Mouse (Mus musculus): ENCODE data around the gene Elk4. TPM values are rescaled to one million over a fixed set of nuclear protein-coding genes. Genes with fewer than 3 reads are reported as not detected.

Elk4 gene
- polyA plus RNA-seq, 1 experiment from 2014 or later = 17.1 TPM

GRCm38 (mm10) chr1:132006721-132007120 is 686 bp upstream of the Elk4 start:
- DNase-seq = no peak
- Histone ChIP-seq H3K4me3 (replicated peaks; ENCODE audit: low read depth, low read length) (peak overlapping the region; percentile 84), H3K36me3 (ENCODE audit: control insufficient read depth, insufficient read depth, low read length) (no peaks in the 10 kb centered on the region), H3K27ac (replicated peaks; ENCODE audit: low read depth, low read length) (peak overlapping the region; percentile 98; the same call in 1 of the 2 replicates), H3K9ac (replicated peaks; ENCODE audit: low read length) (0 out of 2 replicates have a peak overlapping the region, but pooled peaks have one; percentile 2), H3K27me3 (ENCODE audit: control insufficient read depth, insufficient read depth, low read length) (no peaks in the 10 kb centered on the region), H3K4me2 (ENCODE audit: low read length) (peak overlapping the region; percentile 82), H3K4me1 (ENCODE audit: control insufficient read depth, insufficient read depth, low read length) (peaks cover 17% of the 10 kb centered on the region), H3K9me3 (ENCODE audit: control insufficient read depth, low read length) (no peaks in the 10 kb centered on the region)
- WGBS = 40% methylated on average over 5 of the region's 5 CpGs
- no peak for ATAC-seq (ENCODE audit: low FRiP score, low TSS enrichment)

GRCm38 (mm10) chr1:132007828-132008827 is 721 bp downstream of the Elk4 start:
- Histone ChIP-seq H3K4me1 (ENCODE audit: control insufficient read depth, insufficient read depth, low read length) (peaks cover 17% of the 10 kb centered on the region), H3K4me2 (ENCODE audit: low read length) (peak overlapping the region; percentile 82), H3K9me3 (ENCODE audit: control insufficient read depth, low read length) (no peaks in the 10 kb centered on the region), H3K27me3 (ENCODE audit: control insufficient read depth, insufficient read depth, low read length) (no peaks in the 10 kb centered on the region), H3K27ac (replicated peaks; ENCODE audit: low read depth, low read length) (peak overlapping the region; percentile 98), H3K9ac (replicated peaks; ENCODE audit: low read length) (peak overlapping the region; percentile 91), H3K4me3 (replicated peaks; ENCODE audit: low read depth, low read length) (peak overlapping the region; percentile 84), H3K36me3 (ENCODE audit: control insufficient read depth, insufficient read depth, low read length) (no peaks in the 10 kb centered on the region)
- peak; percentile 92 for DNase-seq
- under 1% methylated on average over 70 of the region's 72 CpGs for WGBS
- ATAC-seq (ENCODE audit: low FRiP score, low TSS enrichment) = peak; percentile 92

GRCm38 (mm10) chr1:132008881-132009644 is 1.7 kb downstream of the Elk4 start:
- H3K4me2 ChIP-seq (ENCODE audit: low read length) = peak overlapping the region; percentile 82
- DNase-seq (peak; percentile 6), ATAC-seq (ENCODE audit: low FRiP score, low TSS enrichment) (no peak)
- H3K9ac ChIP-seq (replicated peaks; ENCODE audit: low read length) = peak overlapping the region; percentile 91; the same call in 1 of the 2 replicates
- H3K9me3 ChIP-seq (ENCODE audit: control insufficient read depth, low read length) = no peaks in the 10 kb centered on the region
- WGBS = 38% methylated on average over 8 of the region's 8 CpGs
- no peak overlapping the region for H3K27ac ChIP-seq (replicated peaks; ENCODE audit: low read depth, low read length)
- H3K4me3 ChIP-seq (replicated peaks; ENCODE audit: low read depth, low read length) = peak overlapping the region; percentile 84
- H3K4me1 ChIP-seq (ENCODE audit: control insufficient read depth, insufficient read depth, low read length) = peaks cover 17% of the 10 kb centered on the region
- H3K27me3 ChIP-seq (ENCODE audit: control insufficient read depth, insufficient read depth, low read length) = no peaks in the 10 kb centered on the region
- no peaks in the 10 kb centered on the region for H3K36me3 ChIP-seq (ENCODE audit: control insufficient read depth, insufficient read depth, low read length)

- no peaks in the 10 kb centered on the region for H3K27me3 ChIP-seq (ENCODE audit: control insufficient read depth, insufficient read depth, low read length)
- peaks cover 17% of the 10 kb centered on the region for H3K4me1 ChIP-seq (ENCODE audit: control insufficient read depth, insufficient read depth, low read length)
- 0 out of 2 replicates have a peak, but pooled peaks cover 10% of the 10 kb centered on the region for H3K36me3 ChIP-seq (ENCODE audit: control insufficient read depth, insufficient read depth, low read length)
- no peak overlapping the region for H3K27ac ChIP-seq (replicated peaks; ENCODE audit: low read depth, low read length)
- WGBS = 92% methylated on average over 17 of the region's 17 CpGs
- ATAC-seq (ENCODE audit: low FRiP score, low TSS enrichment) = no peak
- no peak overlapping the region for H3K4me3 ChIP-seq (replicated peaks; ENCODE audit: low read depth, low read length)
- no peak for DNase-seq
- H3K4me2 ChIP-seq (ENCODE audit: low read length) = no peak overlapping the region
- H3K9me3 ChIP-seq (ENCODE audit: control insufficient read depth, low read length) = no peaks in the 10 kb centered on the region
- H3K9ac ChIP-seq (replicated peaks; ENCODE audit: low read length) = no peak overlapping the region
These were observed 3.5 kb downstream of the Elk4 start for GRCm38 (mm10) chr1:132010632-132011501.

- Histone ChIP-seq H3K4me2 (ENCODE audit: low read length) (no peak overlapping the region), H3K9ac (replicated peaks; ENCODE audit: low read length) (no peak overlapping the region), H3K4me1 (ENCODE audit: control insufficient read depth, insufficient read depth, low read length) (peaks cover 14% of the 10 kb centered on the region), H3K36me3 (ENCODE audit: control insufficient read depth, insufficient read depth, low read length) (0 out of 2 replicates have a peak, but pooled peaks cover 11% of the 10 kb centered on the region), H3K27me3 (ENCODE audit: control insufficient read depth, insufficient read depth, low read length) (no peaks in the 10 kb centered on the region), H3K9me3 (ENCODE audit: control insufficient read depth, low read length) (no peaks in the 10 kb centered on the region), H3K27ac (replicated peaks; ENCODE audit: low read depth, low read length) (no peak overlapping the region), H3K4me3 (replicated peaks; ENCODE audit: low read depth, low read length) (no peak overlapping the region)
- 87% methylated on average over 2 of the region's 2 CpGs for WGBS
- no peak for ATAC-seq (ENCODE audit: low FRiP score, low TSS enrichment)
- DNase-seq = no peak
These were observed 4.4 kb downstream of the Elk4 start for GRCm38 (mm10) chr1:132011785-132012184.

- ATAC-seq (ENCODE audit: low FRiP score, low TSS enrichment) (no peak), DNase-seq (no peak)
- peaks cover 19% of the 10 kb centered on the region for H3K36me3 ChIP-seq (ENCODE audit: control insufficient read depth, insufficient read depth, low read length)
- H3K4me2 ChIP-seq (ENCODE audit: low read length) = no peak overlapping the region
- H3K9ac ChIP-seq (replicated peaks; ENCODE audit: low read length) = no peak overlapping the region
- 85% methylated on average over 8 of the region's 8 CpGs for WGBS
- H3K4me1 ChIP-seq (ENCODE audit: control insufficient read depth, insufficient read depth, low read length) = peaks cover 12% of the 10 kb centered on the region
- no peaks in the 10 kb centered on the region for H3K27me3 ChIP-seq (ENCODE audit: control insufficient read depth, insufficient read depth, low read length)
- no peak overlapping the region for H3K4me3 ChIP-seq (replicated peaks; ENCODE audit: low read depth, low read length)
- H3K9me3 ChIP-seq (ENCODE audit: control insufficient read depth, low read length) = no peaks in the 10 kb centered on the region
- H3K27ac ChIP-seq (replicated peaks; ENCODE audit: low read depth, low read length) = no peak overlapping the region
These were observed 5.5 kb downstream of the Elk4 start for GRCm38 (mm10) chr1:132012861-132013260.

- no peak overlapping the region for H3K4me2 ChIP-seq (ENCODE audit: low read length)
- no peak overlapping the region for H3K9ac ChIP-seq (replicated peaks; ENCODE audit: low read length)
- H3K27me3 ChIP-seq (ENCODE audit: control insufficient read depth, insufficient read depth, low read length) = no peaks in the 10 kb centered on the region
- peaks cover 38% of the 10 kb centered on the region for H3K36me3 ChIP-seq (ENCODE audit: control insufficient read depth, insufficient read depth, low read length)
- ATAC-seq (ENCODE audit: low FRiP score, low TSS enrichment) (no peak), DNase-seq (no peak)
- WGBS = 94% methylated on average over 1 of the region's 1 CpGs
- H3K4me1 ChIP-seq (ENCODE audit: control insufficient read depth, insufficient read depth, low read length) = no peaks in the 10 kb centered on the region
- no peak overlapping the region for H3K4me3 ChIP-seq (replicated peaks; ENCODE audit: low read depth, low read length)
- no peaks in the 10 kb centered on the region for H3K9me3 ChIP-seq (ENCODE audit: control insufficient read depth, low read length)
- H3K27ac ChIP-seq (replicated peaks; ENCODE audit: low read depth, low read length) = no peak overlapping the region
These were observed 7.4 kb downstream of the Elk4 start for GRCm38 (mm10) chr1:132014800-132015199.

GRCm38 (mm10) chr1:132016691-132017090 is 9.3 kb downstream of the Elk4 start:
- ATAC-seq (ENCODE audit: low FRiP score, low TSS enrichment) = no peak
- Histone ChIP-seq H3K27ac (replicated peaks; ENCODE audit: low read depth, low read length) (no peak overlapping the region), H3K9ac (replicated peaks; ENCODE audit: low read length) (no peak overlapping the region), H3K4me2 (ENCODE audit: low read length) (no peak overlapping the region), H3K4me3 (replicated peaks; ENCODE audit: low read depth, low read length) (no peak overlapping the region), H3K36me3 (ENCODE audit: control insufficient read depth, insufficient read depth, low read length) (peaks cover 55% of the 10 kb centered on the region), H3K4me1 (ENCODE audit: control insufficient read depth, insufficient read depth, low read length) (no peaks in the 10 kb centered on the region), H3K9me3 (ENCODE audit: control insufficient read depth, low read length) (no peaks in the 10 kb centered on the region), H3K27me3 (ENCODE audit: control insufficient read depth, insufficient read depth, low read length) (no peaks in the 10 kb centered on the region)
- 87% methylated on average over 1 of the region's 1 CpGs for WGBS
- no peak for DNase-seq

Measured in midbrain, embryonic 14.5 days (tissue).